Mouse (Mus musculus) lung, postnatal 0 days (tissue): Measurements from ENCODE around the gene Mvk.

Source experiments
- CTCF ChIP-seq: IDR thresholded peaks from 2 replicates; pipeline ENCODE4 v1.5.1; 2016; ENCODE audit warnings: antibody characterized with exemption, mild to moderate bottlenecking
- EP300 ChIP-seq: IDR thresholded peaks from 2 replicates; pipeline ENCODE4 v1.6.1; 2016; ENCODE audit warnings: antibody characterized with exemption, mild to moderate bottlenecking, control low read depth

DNA sequence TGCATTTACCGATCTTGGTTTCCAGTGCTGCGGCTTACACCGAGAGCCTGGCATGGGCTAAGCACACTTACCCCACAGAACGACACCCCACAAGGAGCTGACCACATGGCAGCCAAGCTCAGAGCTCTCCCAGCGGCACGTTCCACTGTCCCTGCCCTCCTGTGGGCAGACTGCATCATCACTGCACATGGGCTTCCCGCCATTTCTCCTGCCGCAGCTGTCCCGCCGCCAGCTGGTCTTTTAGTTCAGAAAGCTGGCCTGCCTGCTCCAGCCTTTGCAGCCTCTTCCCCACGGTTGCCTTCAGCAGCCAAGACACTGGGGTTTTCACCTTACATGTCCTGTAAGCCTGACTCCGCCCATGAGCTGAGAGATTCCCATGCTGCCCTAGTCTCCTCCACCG, 33.6 kb upstream of the Mvk start:
- TF ChIP-seq EP300 = no peak
- TF ChIP-seq CTCF = no peak; the same call in 1 of the 2 replicates
